Mouse (Mus musculus): ENCODE measurements around the gene Mxd3.
A peak's percentile ranks its signal among the peaks of the same experiment; 100 is the strongest.

The Mxd3 gene

DNA sequence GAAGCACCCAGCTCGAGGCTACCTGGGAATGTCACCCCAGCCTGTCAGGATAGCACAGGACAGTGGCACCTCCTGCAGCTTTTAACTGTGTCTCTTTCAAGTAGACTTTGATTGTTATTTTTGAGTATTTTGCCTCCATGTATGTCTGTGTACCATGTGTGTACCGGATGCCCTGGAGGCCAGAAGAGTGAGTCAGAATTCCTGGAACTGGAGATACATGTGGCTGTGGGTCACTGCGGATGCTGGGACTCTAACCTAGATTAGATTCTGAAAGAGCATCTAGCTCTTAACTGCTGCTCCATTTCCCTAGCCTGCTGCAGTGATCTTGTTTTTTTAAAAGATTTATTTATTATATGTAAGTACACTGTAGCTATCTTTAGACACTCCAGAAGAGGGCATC lies 2.7 kb upstream of the Mxd3 start:
- no peak for DNase-seq (ENCODE audit: low spot score in 2 of 2)

DNA sequence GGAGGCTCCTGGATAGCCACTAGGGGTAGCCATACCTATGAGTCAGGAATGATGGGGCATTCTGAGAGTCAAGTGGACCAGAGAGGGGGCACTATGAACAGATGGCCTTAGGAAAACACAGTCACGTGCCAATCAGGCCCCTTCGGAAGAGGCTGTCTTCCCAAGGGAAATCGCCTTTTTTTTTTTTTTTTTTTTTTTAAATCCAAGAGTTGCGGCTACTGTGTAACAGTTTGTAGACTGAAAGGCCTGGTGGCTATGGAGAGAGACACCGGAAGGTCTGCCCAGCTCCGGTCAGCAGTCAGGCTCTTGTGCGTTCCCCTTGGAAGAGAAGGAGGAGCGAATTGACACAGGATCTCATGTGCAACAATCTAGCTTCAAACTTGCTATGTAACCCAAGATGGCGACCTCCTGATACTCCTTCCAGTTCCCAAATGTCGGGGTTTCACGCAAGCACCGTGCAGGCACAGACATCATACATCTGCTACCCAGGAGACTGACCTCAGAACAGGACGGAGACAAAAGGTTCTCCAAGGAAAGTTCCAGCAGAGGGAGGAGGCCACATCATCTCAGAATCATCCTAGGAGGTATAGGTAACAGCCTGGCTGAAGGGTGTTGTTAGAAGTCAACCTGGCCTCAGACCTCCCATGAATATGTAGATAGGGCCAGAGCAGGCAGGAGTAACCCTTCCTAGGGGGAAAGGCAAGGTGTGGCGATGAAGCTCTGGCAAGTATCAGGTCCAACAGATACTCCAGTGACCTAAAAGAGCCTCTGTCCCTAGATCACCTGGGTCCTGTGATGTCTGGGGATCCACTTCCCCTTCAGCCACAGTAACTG lies 1.2 kb upstream of the Mxd3 start:
- DNase-seq (ENCODE audit: low spot score in 2 of 2), result no peak

DNA sequence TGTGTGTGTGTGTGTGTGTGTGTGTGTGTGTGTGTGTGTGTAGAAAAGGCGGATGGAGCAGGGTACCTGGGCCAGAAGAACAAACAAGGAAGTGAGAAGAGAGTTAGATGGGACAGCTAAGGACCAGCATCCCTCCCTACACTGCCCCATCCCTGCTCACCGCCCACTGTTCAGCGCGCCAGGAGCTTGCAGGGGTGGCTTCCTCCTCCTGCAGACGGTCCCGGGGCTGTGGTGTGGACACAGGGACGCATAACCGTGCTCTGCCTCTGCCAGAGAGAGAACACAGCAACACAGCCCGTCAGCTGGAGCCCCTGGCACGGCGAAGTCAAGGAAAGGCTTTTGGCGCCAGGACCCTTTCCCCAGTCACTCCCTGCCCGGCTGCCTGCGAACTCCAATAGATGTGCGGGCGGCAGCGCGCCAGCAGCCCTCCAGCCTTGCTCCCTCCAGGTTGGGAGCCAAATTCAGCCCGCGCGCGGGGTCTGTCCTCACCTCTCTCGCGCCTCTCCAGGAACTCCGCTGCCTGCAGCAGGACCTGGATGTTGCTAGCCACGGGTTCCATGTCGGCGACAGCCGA lies 427 bp downstream of the Mxd3 start:
- peak in 1 of 2 experiments; percentile 36 for DNase-seq (ENCODE audit: low spot score in 2 of 2)

GRCm38 (mm10) chr13:55328641-55329040 lies 982 bp downstream of the Mxd3 start:
- DNase-seq (ENCODE audit: low spot score in 2 of 2), result no peak

GRCm38 (mm10) chr13:55328171-55328570 lies 1.5 kb downstream of the Mxd3 start:
- DNase-seq (ENCODE audit: low spot score in 2 of 2), result no peak

DNA sequence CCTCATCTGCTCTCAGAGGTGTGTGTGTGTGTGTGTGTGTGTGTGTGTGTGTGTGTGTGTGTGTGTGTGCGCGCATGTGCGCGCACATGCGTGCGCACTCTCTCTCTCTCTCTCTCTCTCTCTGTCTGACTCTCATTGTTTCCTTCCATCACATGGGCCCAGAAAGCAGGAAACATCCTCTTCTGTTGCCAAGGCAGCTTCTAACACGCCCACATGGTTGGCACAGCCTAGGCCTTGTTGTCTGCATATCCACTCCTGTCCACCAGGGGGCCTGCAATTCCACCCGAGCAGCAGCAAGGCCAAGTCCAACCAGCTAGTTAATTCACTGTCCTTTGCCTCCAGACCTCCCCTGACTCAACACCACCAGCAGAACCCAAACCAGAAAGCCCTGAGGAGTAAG lies 2.0 kb downstream of the Mxd3 start:
- peak; percentile 97 to 98 for DNase-seq (ENCODE audit: low spot score in 2 of 2)

- DNase-seq (ENCODE audit: low spot score in 2 of 2), result no peak
Observed at GRCm38 (mm10) chr13:55327169-55327568, 2.5 kb downstream of the Mxd3 start.

DNA sequence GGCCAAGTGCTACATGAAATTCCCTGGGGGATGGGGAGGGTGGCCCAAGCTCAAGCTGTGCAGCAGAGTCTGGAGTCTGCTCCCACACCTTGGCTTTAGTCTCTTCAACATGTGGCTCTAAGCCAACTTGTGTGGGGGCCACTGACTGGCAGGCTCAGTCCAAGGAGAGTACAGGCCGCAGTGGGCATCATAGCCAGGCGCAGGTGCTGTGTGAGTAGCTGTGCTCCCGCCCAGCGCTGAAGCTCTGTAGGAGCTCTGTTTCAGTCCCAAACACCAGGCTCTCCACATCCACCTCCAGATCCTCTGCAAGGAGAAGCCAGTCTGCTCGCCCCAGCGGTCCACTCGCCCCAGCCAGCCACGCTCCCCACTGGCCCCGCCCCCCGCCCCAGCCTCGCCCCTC lies 4.0 kb downstream of the Mxd3 start:
- DNase-seq (ENCODE audit: low spot score in 2 of 2), result peak in 1 of 2 experiments; percentile 41

GRCm38 (mm10) chr13:55322130-55322825 lies 7.3 kb downstream of the Mxd3 start:
- DNase-seq (ENCODE audit: low spot score in 2 of 2), result peak; percentile 52 to 63

DNA sequence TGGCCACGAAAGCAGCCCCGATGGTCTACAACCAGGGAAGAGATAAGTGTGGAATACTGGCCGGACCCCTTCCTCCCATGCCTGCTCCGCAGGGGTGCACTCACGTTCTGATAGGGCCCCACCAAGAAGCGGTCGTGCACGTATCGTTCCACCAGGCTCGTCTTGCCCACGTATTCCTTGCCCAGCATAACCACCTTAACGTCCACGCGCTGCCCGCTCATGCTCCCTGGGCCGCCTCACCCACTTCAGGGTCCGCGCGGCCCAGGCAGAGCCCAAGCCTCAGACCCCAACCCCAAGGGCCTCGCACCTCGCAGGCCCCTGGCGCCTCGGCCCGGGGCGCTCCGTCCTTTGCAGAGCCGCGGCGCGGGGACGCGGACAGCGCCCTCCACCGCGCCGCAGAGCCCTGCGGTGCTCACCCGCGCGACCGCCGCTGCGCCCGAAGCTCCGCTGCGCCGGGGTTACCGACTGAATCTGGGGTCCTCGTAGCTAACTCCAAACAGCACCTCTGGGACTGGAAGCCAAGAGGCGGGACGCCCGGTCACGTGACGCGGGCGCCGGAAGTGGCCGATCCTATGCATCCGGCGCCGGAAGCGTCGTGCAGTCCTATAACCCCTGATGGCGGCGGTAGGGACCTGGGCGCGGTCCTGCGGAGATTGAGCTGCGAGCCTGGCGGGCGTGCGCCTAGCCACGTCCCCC lies 8.0 kb downstream of the Mxd3 start, which contains the start of gene Rab24:
TSS of gene Rab24 (minus strand) at position 513 of the 696 bp plus-strand sequence.
- peak; percentile 84 to 90 for DNase-seq (ENCODE audit: low spot score in 2 of 2)

DNA sequence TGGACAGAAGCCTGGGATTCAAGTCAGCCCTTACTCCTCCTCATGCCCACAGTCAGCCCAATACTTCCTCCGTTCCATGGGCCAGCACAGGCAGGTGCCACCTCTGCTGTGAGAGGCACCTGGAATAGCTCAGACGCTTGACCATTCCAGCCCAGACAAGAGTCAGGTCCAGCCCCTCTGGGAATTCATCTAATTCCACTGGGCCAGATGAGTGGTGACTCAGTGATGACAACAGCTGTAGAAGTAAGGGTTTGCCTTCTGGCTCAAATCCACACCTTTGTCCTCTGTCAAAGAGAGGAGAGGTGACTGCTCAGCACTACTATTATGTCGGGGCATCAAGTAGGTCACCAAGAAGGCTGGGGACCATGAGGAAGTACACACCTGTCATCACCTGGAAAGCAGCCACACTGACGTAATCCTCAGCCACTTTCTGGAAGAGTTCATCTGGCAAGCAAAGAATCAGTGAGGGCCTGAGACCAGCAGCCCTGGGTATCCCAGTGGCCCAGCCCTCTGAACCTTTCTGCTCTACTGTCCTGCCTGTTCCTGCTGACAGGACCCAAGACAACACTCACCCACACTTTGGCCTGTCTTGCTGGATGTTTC lies 9.6 kb downstream of the Mxd3 start, which contains the start of gene Prelid1:
TSS of gene Prelid1 (plus strand) at position 570 of the 603 bp plus-strand sequence.
- DNase-seq (ENCODE audit: low spot score in 2 of 2), result no peak

GRCm38 (mm10) chr13:55318351-55318750 lies 11.3 kb downstream of the Mxd3 start:
- no peak for DNase-seq (ENCODE audit: low spot score in 2 of 2)

GRCm38 (mm10) chr13:55314891-55315412 lies 14.7 kb downstream of the Mxd3 start:
- no peak for DNase-seq (ENCODE audit: low spot score in 2 of 2)

DNA sequence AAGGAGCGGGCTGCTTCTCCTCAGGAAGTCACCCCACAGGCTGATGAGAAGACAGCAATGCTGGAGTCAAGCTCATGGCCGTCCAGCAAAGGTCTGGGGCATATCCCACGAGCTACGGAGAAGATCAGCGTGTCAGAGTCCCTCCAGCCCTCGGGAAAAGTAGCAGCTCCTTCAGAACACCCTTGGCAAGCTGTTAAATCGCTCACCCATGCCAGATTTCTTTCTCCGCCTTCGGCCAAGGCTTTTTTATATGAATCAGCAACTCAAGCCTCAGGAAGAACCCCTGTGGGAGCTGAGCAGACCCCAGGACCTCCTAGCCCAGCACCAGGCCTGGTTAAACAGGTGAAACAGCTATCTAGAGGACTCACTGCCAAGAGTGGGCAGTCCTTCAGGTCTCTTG lies 16.6 kb downstream of the Mxd3 start:
- no peak for DNase-seq (ENCODE audit: low spot score in 2 of 2)

DNA sequence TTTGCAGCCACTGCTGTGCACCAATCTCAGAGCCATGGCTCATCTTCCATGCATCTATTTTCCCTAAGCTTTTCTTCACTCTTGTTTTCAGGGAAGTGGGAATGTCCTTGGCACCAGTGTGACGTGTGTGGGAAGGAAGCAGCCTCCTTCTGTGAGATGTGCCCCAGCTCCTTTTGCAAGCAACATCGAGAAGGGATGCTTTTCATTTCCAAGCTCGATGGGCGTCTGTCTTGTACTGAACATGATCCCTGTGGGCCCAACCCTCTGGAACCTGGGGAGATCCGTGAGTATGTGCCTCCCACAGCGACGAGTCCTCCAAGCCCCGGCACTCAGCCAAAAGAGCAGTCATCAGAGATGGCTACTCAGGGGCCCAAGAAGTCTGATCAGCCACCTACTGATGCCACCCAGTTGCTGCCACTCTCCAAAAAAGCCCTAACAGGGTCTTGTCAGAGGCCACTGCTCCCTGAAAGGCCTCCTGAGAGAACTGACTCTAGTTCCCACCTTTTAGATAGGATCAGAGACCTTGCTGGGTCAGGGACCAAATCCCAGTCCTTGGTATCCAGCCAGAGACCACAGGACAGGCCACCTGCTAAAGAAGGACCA lies 17.5 kb downstream of the Mxd3 start:
- DNase-seq (ENCODE audit: low spot score in 2 of 2), result peak; percentile 57 to 68

GRCm38 (mm10) chr13:55300913-55301312 lies 28.7 kb downstream of the Mxd3 start:
- DNase-seq (ENCODE audit: low spot score in 2 of 2), result no peak

DNA sequence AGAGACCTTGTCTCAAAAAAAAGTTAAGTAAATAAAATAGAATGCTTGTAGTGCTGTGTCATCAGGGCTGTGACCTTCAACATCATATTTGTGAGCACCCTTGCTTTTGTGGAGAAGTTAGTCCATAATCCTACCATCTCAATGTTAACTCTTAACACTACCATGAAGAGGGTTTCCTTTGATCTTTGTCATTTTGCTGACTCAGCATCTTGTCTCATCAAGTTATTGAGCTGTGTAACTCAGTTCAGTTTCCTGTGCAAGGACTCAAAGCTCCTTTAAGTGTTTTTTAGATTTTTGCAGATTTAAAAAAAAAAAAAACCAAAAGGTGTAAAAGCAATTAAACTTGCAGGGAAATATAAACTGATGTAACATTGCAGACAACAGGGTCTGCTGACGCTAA lies 32.9 kb downstream of the Mxd3 start:
- no peak for DNase-seq (ENCODE audit: low spot score in 2 of 2)

DNA sequence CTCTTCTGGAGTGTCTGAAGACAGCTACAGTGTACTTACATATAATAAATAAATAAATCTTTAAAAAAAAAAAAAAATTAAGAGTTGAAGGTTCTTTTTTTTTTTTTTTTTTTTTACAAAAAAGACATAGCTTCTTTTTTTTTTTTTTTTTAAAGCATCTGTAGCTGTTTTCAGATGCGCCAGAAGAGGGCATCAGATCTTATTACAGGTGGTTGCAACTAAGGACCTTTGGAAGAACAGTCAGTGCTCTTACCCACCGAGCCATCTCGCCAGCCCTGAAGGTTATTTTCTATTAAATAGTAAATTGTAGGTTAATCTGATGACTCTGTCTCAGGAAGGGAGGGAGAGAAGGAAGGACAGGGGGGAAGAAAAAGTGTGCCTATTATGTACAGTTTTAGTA lies 40.8 kb downstream of the Mxd3 start:
- no peak for DNase-seq (ENCODE audit: low spot score in 2 of 2)

DNA sequence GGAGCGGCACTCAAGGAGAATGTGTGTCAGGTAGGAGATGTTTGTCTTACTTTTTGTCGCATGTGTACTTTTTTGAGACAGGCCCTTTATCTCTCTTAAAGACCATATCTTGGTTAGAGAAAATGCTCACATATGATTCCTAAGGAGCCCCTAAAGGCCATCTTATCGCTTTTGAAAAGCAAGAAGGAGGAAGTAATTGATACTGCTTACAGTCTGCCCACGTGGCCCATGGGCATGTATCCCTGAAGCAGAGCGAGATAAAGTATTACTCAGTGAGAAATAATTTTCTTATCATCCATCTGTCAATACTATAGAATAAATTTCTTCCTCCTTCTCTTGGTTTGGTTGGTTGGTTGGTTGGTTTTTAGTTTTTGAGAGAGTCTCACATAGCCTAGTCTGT lies 52.0 kb downstream of the Mxd3 start:
- DNase-seq (ENCODE audit: low spot score in 2 of 2), result no peak

DNA sequence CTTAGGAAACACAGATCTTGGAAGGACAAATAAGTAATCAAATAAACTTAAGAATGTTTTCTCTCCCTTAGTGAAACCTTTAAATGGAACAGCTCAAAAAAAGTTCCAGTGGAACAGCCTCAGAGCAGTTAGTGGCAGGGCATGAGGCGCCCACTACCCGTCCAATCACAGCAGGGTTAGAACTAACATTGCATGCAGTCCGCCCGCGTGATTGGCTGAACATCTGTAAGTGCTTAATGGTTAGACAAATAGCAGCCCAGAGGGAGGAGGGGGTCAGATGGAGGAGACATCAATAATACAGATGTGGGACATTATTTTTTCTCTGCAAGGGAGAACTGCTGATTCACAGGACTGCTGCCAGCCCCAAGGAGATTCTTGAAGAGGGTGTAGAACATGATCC lies 52.4 kb downstream of the Mxd3 start:
- DNase-seq (ENCODE audit: low spot score in 2 of 2), result no peak
